Mouse (Mus musculus) liver, embryonic 14.5 days (tissue): Measurements from ENCODE around the gene Polr2h. TPM values are rescaled to one million over a fixed set of nuclear protein-coding genes. Genes with fewer than 3 reads are reported as not detected.
A peak's percentile ranks its signal among the peaks of the same experiment; 100 is the strongest.

Experiments used
- ATAC-seq: fragments of 200-750 bp; cut with Nextera tagmentation; 2 replicates; pipeline ENCODE4 v1.8.0; 2017; ENCODE audit warnings: moderate number of reproducible peaks, mild to moderate bottlenecking, moderate library complexity; ENCODE audit not compliant: insufficient read depth
- DNase-seq, 3 experiments: peaks; one replicate each; pipeline ENCODE4 v3.0.0-alpha.2; 2012 to 2013; ENCODE audit warnings: low read depth in 3 of 3, low spot score in 3 of 3
- H3K27ac ChIP-seq: fragments of 300-500 bp; sonication (generic); 2 replicates; pipeline ENCODE4 v1.5.1; 2014; ENCODE audit warnings: moderate library complexity, mild to moderate bottlenecking, control low read depth, inconsistent platforms
- H3K27me3 ChIP-seq: fragments of 300-500 bp; sonication (generic); 2 replicates; pipeline ENCODE4 v1.6.1; 2014; ENCODE audit warnings: mild to moderate bottlenecking, low read length, moderate library complexity; ENCODE audit not compliant: control insufficient read depth, insufficient read depth
- H3K36me3 ChIP-seq: fragments of 300-500 bp; sonication (generic); replicated peaks from 2 replicates; pipeline ENCODE4 v1.6.1; 2014; ENCODE audit warnings: low read depth; ENCODE audit not compliant: control insufficient read depth, insufficient read depth
- H3K4me1 ChIP-seq, 2 experiments: fragments of 200-500 bp in 1 of 2; fragments of 300-500 bp in 1 of 2; sonication (generic) in 1 of 2; replicated peaks; 2 replicates each; pipeline ENCODE4 v1.6.1; 2012 to 2014; ENCODE audit warnings: antibody characterized with exemption in 1 of 2, inconsistent platforms in 1 of 2, low read length in 1 of 2; ENCODE audit not compliant: control insufficient read depth in 2 of 2, insufficient read depth in 2 of 2
- H3K4me2 ChIP-seq: fragments of 300-500 bp; sonication (generic); 2 replicates; pipeline ENCODE4 v1.6.1; 2014; ENCODE audit warnings: low read depth, mild to moderate bottlenecking, control low read depth, moderate library complexity
- H3K4me3 ChIP-seq, 2 experiments: fragments of 200-500 bp in 1 of 2; fragments of 300-500 bp in 1 of 2; sonication (generic) in 1 of 2; 2 replicates each; pipeline ENCODE4 v1.5.1; 2012 to 2014; ENCODE audit warnings: low read depth in 2 of 2, low read length in 2 of 2, mild to moderate bottlenecking in 2 of 2, control low read depth in 1 of 2, inconsistent platforms in 1 of 2, moderate library complexity in 1 of 2; ENCODE audit not compliant: insufficient read depth in 1 of 2
- H3K9ac ChIP-seq: fragments of 300-500 bp; sonication (generic); replicated peaks from 2 replicates; pipeline ENCODE4 v1.6.1; 2014; ENCODE audit warnings: mild to moderate bottlenecking, control low read depth, moderate library complexity
- H3K9me3 ChIP-seq: fragments of 300-500 bp; sonication (generic); 2 replicates; pipeline ENCODE4 v1.6.1; 2016; ENCODE audit warnings: low read length, mixed read lengths; ENCODE audit not compliant: control insufficient read depth
- CTCF ChIP-seq: IDR thresholded peaks from 2 replicates; pipeline ENCODE4 v1.5.1; 2016; ENCODE audit warnings: antibody characterized with exemption, low read depth, control low read depth
- EP300 ChIP-seq: IDR thresholded peaks from 2 replicates; pipeline ENCODE4 v1.6.1; 2016; ENCODE audit warnings: antibody characterized with exemption, low read depth
- WGBS: fragments of 180-500 bp; shearing (Covaris S2); extraction: QIAGEN DNeasy Blood & Tissue Kit; methylation state at CpG from one replicate; pipeline ENCODE4 v1.1.7; 2014; ENCODE audit not compliant: insufficient replicate concordance; 5-methylcytosine and 5-hydroxymethylcytosine counted together
- polyA plus RNA-seq, 2 experiments: library from polyadenylated mRNA; depleted of rRNA in 1 of 2; stranded (reverse) in 1 of 2; unstranded in 1 of 2; fragments of >200 nt; fragmentation: Nextera tagmentation in 1 of 2; extraction: Ambion mirVana in 1 of 2; gene quantifications; 2 replicates each; pipeline versions ENCODE4 v1.2.1 to v1.2.3; 2012 to 2014

Gene Polr2h
- polyA plus RNA-seq, 2 experiments: 30.1 to 45.4 TPM

GRCm38 (mm10) chr16:20677974-20678675 is 39.3 kb upstream of the Polr2h start:
- H3K27ac ChIP-seq: peak overlapping the region; percentile 5
- H3K4me1 ChIP-seq: peaks cover 14 to 26% of the 10 kb centered on the region in 2 experiments
- peak; percentile 44; the same call in 1 of the 2 replicates for ATAC-seq
- no peak overlapping the region for H3K4me3 ChIP-seq
- TF ChIP-seq CTCF: no peak
- no peak for TF ChIP-seq EP300
- no peak overlapping the region for H3K9ac ChIP-seq
- H3K9me3 ChIP-seq: no peaks in the 10 kb centered on the region
- peaks cover 85% of the 10 kb centered on the region for H3K36me3 ChIP-seq
- no peaks in the 10 kb centered on the region for H3K27me3 ChIP-seq
- no peak for DNase-seq
- peak overlapping the region; percentile 25 for H3K4me2 ChIP-seq
- WGBS: 61% methylated on average over 10 of the region's 10 CpGs

GRCm38 (mm10) chr16:20690774-20691173 is 26.7 kb upstream of the Polr2h start:
- Histone ChIP-seq H3K27ac (no peak overlapping the region), H3K9ac (no peak overlapping the region), H3K36me3 (peaks cover 56% of the 10 kb centered on the region), H3K27me3 (peaks cover 19% of the 10 kb centered on the region), H3K4me2 (no peak overlapping the region), H3K4me1 (peaks cover 3 to 6% of the 10 kb centered on the region in 2 experiments), H3K4me3 (no peak overlapping the region), H3K9me3 (no peaks in the 10 kb centered on the region)
- no peak for DNase-seq
- ATAC-seq: no peak
- TF ChIP-seq EP300 (0 out of 2 replicates have a peak, but pooled peaks have one; percentile 36), CTCF (no peak)
- 48% methylated on average over 3 of the region's 3 CpGs for WGBS

GRCm38 (mm10) chr16:20691617-20692016 is 25.8 kb upstream of the Polr2h start:
- no peak overlapping the region for H3K4me3 ChIP-seq
- no peak overlapping the region for H3K27ac ChIP-seq
- H3K4me2 ChIP-seq: no peak overlapping the region
- WGBS: 70% methylated on average over 1 of the region's 1 CpGs
- DNase-seq (no peak), ATAC-seq (no peak)
- no peaks in the 10 kb centered on the region for H3K9me3 ChIP-seq
- peaks cover 48% of the 10 kb centered on the region for H3K36me3 ChIP-seq
- peaks cover 28% of the 10 kb centered on the region for H3K27me3 ChIP-seq
- H3K9ac ChIP-seq: no peak overlapping the region
- H3K4me1 ChIP-seq: peaks cover 3 to 6% of the 10 kb centered on the region in 2 experiments
- TF ChIP-seq EP300 (no peak), CTCF (no peak)

- Histone ChIP-seq H3K27me3 (peaks cover 31% of the 10 kb centered on the region), H3K4me3 (no peak overlapping the region), H3K9ac (no peak overlapping the region), H3K4me2 (peak overlapping the region; percentile 92), H3K36me3 (peaks cover 40% of the 10 kb centered on the region), H3K9me3 (no peaks in the 10 kb centered on the region), H3K27ac (no peak overlapping the region), H3K4me1 (peaks cover 3 to 6% of the 10 kb centered on the region in 2 experiments)
- no peak for DNase-seq
- no peak for TF ChIP-seq CTCF
- no peak for TF ChIP-seq EP300
- WGBS: 60% methylated on average over 16 of the region's 16 CpGs
- ATAC-seq: 0 out of 2 replicates have a peak, but pooled peaks have one; percentile 5
Measured at GRCm38 (mm10) chr16:20692241-20692965, 25.1 kb upstream of the Polr2h start.

GRCm38 (mm10) chr16:20693111-20693701 is 24.3 kb upstream of the Polr2h start, which contains the start of gene Fam131a:
Gene Fam131a (plus strand): TSS chr16:20693241.
- peaks cover 31% of the 10 kb centered on the region for H3K27me3 ChIP-seq
- WGBS: 1% methylated on average over 37 of the region's 37 CpGs
- peak within 1 kb of the TSS; percentile 66 to 68 for H3K4me3 ChIP-seq
- H3K9ac ChIP-seq: peak within 1 kb of the TSS; percentile 74
- TF ChIP-seq CTCF (no peak), EP300 (no peak; the same call in 1 of the 2 replicates)
- peak in 2 of 3 experiments; percentile 60 for DNase-seq
- H3K4me2 ChIP-seq: peak within 1 kb of the TSS; percentile 92
- H3K36me3 ChIP-seq: peaks cover 32% of the 10 kb centered on the region
- H3K4me1 ChIP-seq: peaks cover 3 to 6% of the 10 kb centered on the region in 2 experiments
- H3K27ac ChIP-seq: no peak within 1 kb of the TSS
- ATAC-seq: peak; percentile 89
- H3K9me3 ChIP-seq: no peaks in the 10 kb centered on the region
